Mouse (Mus musculus): ENCODE measurements around the gene Adad2. TPM values are rescaled to one million over a fixed set of nuclear protein-coding genes. Genes with fewer than 3 reads are reported as not detected.

Gene Adad2
- polyA plus RNA-seq, 2 experiments = not detected

DNA sequence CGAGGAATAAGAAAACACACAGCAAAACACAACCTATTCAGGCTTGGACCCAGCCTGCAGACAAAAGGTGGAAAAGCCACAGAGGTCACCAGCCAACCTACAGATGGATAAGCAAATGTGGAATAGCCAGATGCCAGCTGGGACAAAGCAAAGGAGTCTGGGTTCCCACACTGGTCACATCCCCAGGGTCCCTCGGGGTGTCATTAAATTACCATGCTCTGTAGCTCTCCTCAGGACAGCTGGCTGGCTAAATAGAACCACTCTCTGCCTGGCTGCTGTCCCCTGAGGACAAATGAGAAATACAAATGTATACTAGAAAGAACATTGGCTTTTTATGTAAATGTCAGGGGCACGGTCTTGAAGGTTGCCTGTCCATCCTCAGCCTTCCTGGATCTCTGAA lies 18.3 kb downstream of the Adad2 start:
- Histone ChIP-seq H3K36me3 (replicated peaks; ENCODE audit: control insufficient read depth, insufficient read depth, low read depth) (no peaks in the 10 kb centered on the region), H3K9me3 (ENCODE audit: control insufficient read depth, low read length) (no peaks in the 10 kb centered on the region), H3K4me3 (ENCODE audit: insufficient read depth in 1 of 2, low read depth in 2 of 2, low read length in 2 of 2) (no peak overlapping the region), H3K4me1 (replicated peaks; ENCODE audit: control insufficient read depth in 2 of 2, insufficient read depth in 2 of 2, low read length in 1 of 2) (peaks cover 0 to 6% of the 10 kb centered on the region in 2 experiments; a peak in 3 of 4 replicates), H3K27me3 (ENCODE audit: control insufficient read depth, insufficient read depth, low read length) (peaks cover 12% of the 10 kb centered on the region), H3K9ac (replicated peaks) (no peak overlapping the region), H3K27ac (no peak overlapping the region), H3K4me2 (ENCODE audit: low read depth) (no peak overlapping the region)
- ATAC-seq (ENCODE audit: insufficient read depth) (no peak), DNase-seq (ENCODE audit: low read depth in 3 of 3, low spot score in 3 of 3) (no peak)
- WGBS (ENCODE audit: insufficient replicate concordance) = 38% methylated on average over 3 of the region's 3 CpGs
- TF ChIP-seq EP300 (IDR thresholded peaks at IDR 0.05; ENCODE audit: low read depth) (no peak), CTCF (IDR thresholded peaks at IDR 0.05; ENCODE audit: low read depth) (no peak)

GRCm38 (mm10) chr8:119632246-119632645 lies 19.7 kb downstream of the Adad2 start:
- TF ChIP-seq EP300 (IDR thresholded peaks at IDR 0.05; ENCODE audit: low read depth) (no peak), CTCF (IDR thresholded peaks at IDR 0.05; ENCODE audit: low read depth) (no peak)
- ATAC-seq (ENCODE audit: insufficient read depth) = no peak
- no peak overlapping the region for H3K9ac ChIP-seq (replicated peaks)
- no peak overlapping the region for H3K4me3 ChIP-seq (ENCODE audit: insufficient read depth in 1 of 2, low read depth in 2 of 2, low read length in 2 of 2)
- H3K36me3 ChIP-seq (replicated peaks; ENCODE audit: control insufficient read depth, insufficient read depth, low read depth) = no peaks in the 10 kb centered on the region
- no peak overlapping the region for H3K27ac ChIP-seq
- DNase-seq (ENCODE audit: low read depth in 3 of 3, low spot score in 3 of 3) = no peak
- no peak overlapping the region for H3K4me2 ChIP-seq (ENCODE audit: low read depth)
- H3K27me3 ChIP-seq (ENCODE audit: control insufficient read depth, insufficient read depth, low read length) = peaks cover 12% of the 10 kb centered on the region
- peaks cover 0 to 6% of the 10 kb centered on the region in 2 experiments; a peak in 2 of 4 replicates for H3K4me1 ChIP-seq (replicated peaks; ENCODE audit: control insufficient read depth in 2 of 2, insufficient read depth in 2 of 2, low read length in 1 of 2)
- H3K9me3 ChIP-seq (ENCODE audit: control insufficient read depth, low read length) = no peaks in the 10 kb centered on the region
- WGBS (ENCODE audit: insufficient replicate concordance) = 65% methylated on average over 9 of the region's 9 CpGs

DNA sequence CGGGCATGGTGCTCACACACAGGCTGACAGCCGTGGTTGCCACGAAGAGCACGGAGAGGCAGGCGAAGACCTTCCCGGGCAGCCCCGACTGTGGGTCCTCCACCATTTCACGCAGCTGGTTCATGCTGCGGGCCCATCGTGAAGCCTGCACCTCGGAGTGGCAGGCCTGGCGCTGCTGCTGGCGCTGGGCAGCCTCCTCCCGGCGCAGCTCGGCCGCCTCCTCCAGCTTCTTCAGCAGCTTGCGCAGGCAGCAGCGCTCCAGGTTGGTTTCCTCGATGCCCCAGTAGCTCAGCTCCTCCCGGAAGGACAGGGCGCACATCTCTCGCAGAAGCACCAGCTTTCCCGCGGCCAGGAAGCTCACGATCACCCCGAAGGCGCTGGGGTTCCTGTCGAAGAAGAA lies 20.4 kb downstream of the Adad2 start:
- Histone ChIP-seq H3K9me3 (ENCODE audit: control insufficient read depth, low read length) (no peaks in the 10 kb centered on the region), H3K36me3 (replicated peaks; ENCODE audit: control insufficient read depth, insufficient read depth, low read depth) (no peaks in the 10 kb centered on the region), H3K27me3 (ENCODE audit: control insufficient read depth, insufficient read depth, low read length) (peaks cover 12% of the 10 kb centered on the region), H3K4me2 (ENCODE audit: low read depth) (no peak overlapping the region), H3K27ac (no peak overlapping the region), H3K4me1 (replicated peaks; ENCODE audit: control insufficient read depth in 2 of 2, insufficient read depth in 2 of 2, low read length in 1 of 2) (no peaks in the 10 kb centered on the region), H3K9ac (replicated peaks) (no peak overlapping the region), H3K4me3 (ENCODE audit: insufficient read depth in 1 of 2, low read depth in 2 of 2, low read length in 2 of 2) (no peak overlapping the region)
- WGBS (ENCODE audit: insufficient replicate concordance) = 33% methylated on average over 29 of the region's 29 CpGs
- DNase-seq (ENCODE audit: low read depth in 3 of 3, low spot score in 3 of 3) = no peak
- no peak for ATAC-seq (ENCODE audit: insufficient read depth)
- TF ChIP-seq EP300 (IDR thresholded peaks at IDR 0.05; ENCODE audit: low read depth) (no peak), CTCF (IDR thresholded peaks at IDR 0.05; ENCODE audit: low read depth) (no peak)

GRCm38 (mm10) chr8:119634616-119635336 lies 22.2 kb downstream of the Adad2 start:
- DNase-seq (ENCODE audit: low read depth in 3 of 3, low spot score in 3 of 3) = no peak
- no peak overlapping the region for H3K27ac ChIP-seq
- peaks cover 12% of the 10 kb centered on the region for H3K27me3 ChIP-seq (ENCODE audit: control insufficient read depth, insufficient read depth, low read length)
- no peak overlapping the region for H3K9ac ChIP-seq (replicated peaks)
- no peak overlapping the region for H3K4me3 ChIP-seq (ENCODE audit: insufficient read depth in 1 of 2, low read depth in 2 of 2, low read length in 2 of 2)
- no peak overlapping the region for H3K4me2 ChIP-seq (ENCODE audit: low read depth)
- ATAC-seq (ENCODE audit: insufficient read depth) = no peak
- no peaks in the 10 kb centered on the region for H3K4me1 ChIP-seq (replicated peaks; ENCODE audit: control insufficient read depth in 2 of 2, insufficient read depth in 2 of 2, low read length in 1 of 2)
- no peaks in the 10 kb centered on the region for H3K36me3 ChIP-seq (replicated peaks; ENCODE audit: control insufficient read depth, insufficient read depth, low read depth)
- no peak for TF ChIP-seq EP300 (IDR thresholded peaks at IDR 0.05; ENCODE audit: low read depth)
- no peak for TF ChIP-seq CTCF (IDR thresholded peaks at IDR 0.05; ENCODE audit: low read depth)
- H3K9me3 ChIP-seq (ENCODE audit: control insufficient read depth, low read length) = no peaks in the 10 kb centered on the region
- 25% methylated on average over 14 of the region's 14 CpGs for WGBS (ENCODE audit: insufficient replicate concordance)

- TF ChIP-seq CTCF (IDR thresholded peaks at IDR 0.05; ENCODE audit: low read depth) (no peak), EP300 (IDR thresholded peaks at IDR 0.05; ENCODE audit: low read depth) (no peak)
- H3K4me3 ChIP-seq (ENCODE audit: insufficient read depth in 1 of 2, low read depth in 2 of 2, low read length in 2 of 2) = no peak within 1 kb of the TSS
- no peak within 1 kb of the TSS for H3K9ac ChIP-seq (replicated peaks)
- no peaks in the 10 kb centered on the region for H3K4me1 ChIP-seq (replicated peaks; ENCODE audit: control insufficient read depth in 2 of 2, insufficient read depth in 2 of 2, low read length in 1 of 2)
- no peak within 1 kb of the TSS for H3K27ac ChIP-seq
- DNase-seq (ENCODE audit: low read depth in 3 of 3, low spot score in 3 of 3) = no peak
- H3K4me2 ChIP-seq (ENCODE audit: low read depth) = no peak within 1 kb of the TSS
- H3K36me3 ChIP-seq (replicated peaks; ENCODE audit: control insufficient read depth, insufficient read depth, low read depth) = no peaks in the 10 kb centered on the region
- H3K27me3 ChIP-seq (ENCODE audit: control insufficient read depth, insufficient read depth, low read length) = peaks cover 12% of the 10 kb centered on the region
- no peaks in the 10 kb centered on the region for H3K9me3 ChIP-seq (ENCODE audit: control insufficient read depth, low read length)
- WGBS (ENCODE audit: insufficient replicate concordance) = 26% methylated on average over 6 of the region's 6 CpGs
- no peak for ATAC-seq (ENCODE audit: insufficient read depth)
These were observed 22.8 kb downstream of the Adad2 start, which contains the start of gene Kcng4 for GRCm38 (mm10) chr8:119635378-119635777. TSS of gene Kcng4 (minus strand) at chr8:119635680.

All from liver, embryonic 14.5 days (tissue).